Mouse (Mus musculus): Measurements from ENCODE around the gene Tmem178b.

DNA sequence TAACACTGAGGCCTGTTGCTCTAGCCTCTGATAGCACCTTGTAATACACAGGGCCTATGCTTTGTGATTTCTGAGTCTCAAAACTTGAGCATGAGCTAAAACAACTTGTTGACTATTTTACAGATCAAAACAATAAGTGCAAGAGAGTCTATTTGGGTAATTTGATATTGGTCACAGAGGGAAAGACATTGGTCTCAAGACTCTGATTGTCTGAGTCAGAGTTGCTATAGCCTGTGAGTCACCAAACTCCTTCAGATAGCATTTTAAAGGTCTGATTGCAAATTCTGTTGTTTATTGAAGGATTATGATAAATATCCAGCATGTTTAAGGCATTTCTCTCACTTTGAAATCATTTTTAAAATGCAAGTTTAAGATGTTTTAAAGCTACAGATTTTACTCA, 250.9 kb downstream of the Tmem178b start:
- TF ChIP-seq TAL1 (IDR thresholded peaks at IDR 0.05; ENCODE audit: low read length), result no peak
- no peak for TF ChIP-seq GATA1 (IDR thresholded peaks at IDR 0.05; ENCODE audit: low read length)
